15 mouse cellular contexts compared by ENCODE assay signal in genomic region chr1:183504103-183504841, GRCm38 (mm10).
DNase-seq lines count a peak whose midpoint lies in the region; ATAC-seq and TF ChIP-seq lines count a peak whose summit lies in the region.
"Had no signal": no experiment of that assay in that cellular context is flagged by ENCODE, and none has a peak within 500 bp of the region (broad histone marks: within the 10 kb centered on the region; RNA-seq: fewer than 3 reads in every experiment).

No protein-coding gene starts in this region.

- H3K27me3 ChIP-seq in neural tube, embryonic 12.5 days (replicated peaks), result no peaks in the 10 kb centered on the region
- H3K27me3 ChIP-seq in neural tube, embryonic 15.5 days (replicated peaks), result no peaks in the 10 kb centered on the region
- H3K27me3 ChIP-seq in hindbrain, embryonic 12.5 days, result no peaks in the 10 kb centered on the region
- H3K27me3 ChIP-seq in liver, postnatal 0 days (ENCODE audit: insufficient read depth, low read length), result no peaks in the 10 kb centered on the region
- H3K27me3 ChIP-seq: CH12.LX; liver, embryonic 13.5 days had no signal

- H3K36me3 ChIP-seq in neural tube, embryonic 12.5 days, result no peaks in the 10 kb centered on the region
- H3K36me3 ChIP-seq in neural tube, embryonic 15.5 days, result no peaks in the 10 kb centered on the region
- H3K36me3 ChIP-seq in hindbrain, embryonic 12.5 days, result no peaks in the 10 kb centered on the region
- no peaks in the 10 kb centered on the region for H3K36me3 ChIP-seq in liver, postnatal 0 days (replicated peaks; ENCODE audit: insufficient read depth, low read length)
- H3K36me3 ChIP-seq: liver, embryonic 13.5 days had no signal

- 66% methylated on average over 14 of the region's 14 CpGs for WGBS in neural tube, embryonic 12.5 days
- 52% methylated on average over 14 of the region's 14 CpGs for WGBS in neural tube, embryonic 15.5 days
- WGBS in hindbrain, embryonic 12.5 days, result 64% methylated on average over 14 of the region's 14 CpGs
- 85% methylated on average over 14 of the region's 14 CpGs for WGBS in liver, postnatal 0 days (ENCODE audit: insufficient replicate concordance)

- peak overlapping the region; percentile 12; the same call in 1 of the 2 replicates for H3K27ac ChIP-seq in neural tube, embryonic 12.5 days
- no peak overlapping the region for H3K27ac ChIP-seq in neural tube, embryonic 15.5 days (replicated peaks)
- H3K27ac ChIP-seq in hindbrain, embryonic 12.5 days, result peak overlapping the region; percentile 25
- H3K27ac ChIP-seq in liver, postnatal 0 days (ENCODE audit: low read depth), result no peak overlapping the region
- H3K27ac ChIP-seq: kidney, postnatal 0 days; liver, embryonic 13.5 days had no signal

- peak; percentile 86 for ATAC-seq in neural tube, embryonic 12.5 days (ENCODE audit: low FRiP score, low read depth)
- no peak for ATAC-seq in neural tube, embryonic 15.5 days (ENCODE audit: low FRiP score)
- ATAC-seq in hindbrain, embryonic 12.5 days (ENCODE audit: low FRiP score), result peak; percentile 85
- no peak for ATAC-seq in liver, postnatal 0 days

- peak; percentile 24 for DNase-seq in embryo, embryonic 11 days
- no peak for DNase-seq in embryo, embryonic 9.5 days (ENCODE audit: extremely low spot score)
- DNase-seq in skeletal muscle tissue, adult 2 months (ENCODE audit: low read depth, low spot score), result peak; percentile 5
- DNase-seq in liver, postnatal 0 days, result no peak
- DNase-seq in urinary bladder, postnatal 25 days (ENCODE audit: low spot score), result no peak
- DNase-seq: heart, adult 18-20 months; liver, embryonic 13.5 days; lung, postnatal 14 days; thymus, postnatal 36 days had no signal

- no peak overlapping the region for H3K4me3 ChIP-seq in neural tube, embryonic 12.5 days
- no peak overlapping the region for H3K4me3 ChIP-seq in neural tube, embryonic 15.5 days (replicated peaks)
- no peak overlapping the region for H3K4me3 ChIP-seq in hindbrain, embryonic 12.5 days
- H3K4me3 ChIP-seq in liver, postnatal 0 days (ENCODE audit: low read depth, low read length), result no peak overlapping the region
- H3K4me3 ChIP-seq: erythroblast, embryonic 14.5 days; liver, embryonic 13.5 days had no signal

- no peak for TF ChIP-seq EP300 in liver, postnatal 0 days (IDR thresholded peaks at IDR 0.05; ENCODE audit: low read depth)

- no peak overlapping the region for H3K9ac ChIP-seq in neural tube, embryonic 12.5 days
- no peak overlapping the region for H3K9ac ChIP-seq in neural tube, embryonic 15.5 days (replicated peaks)
- no peak overlapping the region for H3K9ac ChIP-seq in hindbrain, embryonic 12.5 days
- H3K9ac ChIP-seq in liver, postnatal 0 days (replicated peaks), result no peak overlapping the region
- H3K9ac ChIP-seq: liver, embryonic 13.5 days had no signal

- no peak overlapping the region for H3K4me2 ChIP-seq in neural tube, embryonic 12.5 days (replicated peaks)
- H3K4me2 ChIP-seq in neural tube, embryonic 15.5 days, result no peak overlapping the region
- H3K4me2 ChIP-seq in hindbrain, embryonic 12.5 days (replicated peaks), result no peak overlapping the region
- H3K4me2 ChIP-seq in liver, postnatal 0 days (ENCODE audit: low read depth, low read length), result no peak overlapping the region
- H3K4me2 ChIP-seq: liver, embryonic 13.5 days had no signal

- no peak for TF ChIP-seq CTCF in liver, postnatal 0 days (IDR thresholded peaks at IDR 0.05; ENCODE audit: low read depth)

- no peaks in the 10 kb centered on the region for H3K9me3 ChIP-seq in neural tube, embryonic 12.5 days
- no peaks in the 10 kb centered on the region for H3K9me3 ChIP-seq in neural tube, embryonic 15.5 days (replicated peaks)
- H3K9me3 ChIP-seq in hindbrain, embryonic 12.5 days (replicated peaks), result no peaks in the 10 kb centered on the region
- no peaks in the 10 kb centered on the region for H3K9me3 ChIP-seq in liver, postnatal 0 days (ENCODE audit: low read length)
- H3K9me3 ChIP-seq: liver, embryonic 13.5 days had no signal

- no peaks in the 10 kb centered on the region for H3K4me1 ChIP-seq in neural tube, embryonic 12.5 days
- H3K4me1 ChIP-seq in neural tube, embryonic 15.5 days, result no peaks in the 10 kb centered on the region
- H3K4me1 ChIP-seq in hindbrain, embryonic 12.5 days, result peaks cover 5% of the 10 kb centered on the region
- no peaks in the 10 kb centered on the region for H3K4me1 ChIP-seq in liver, postnatal 0 days (ENCODE audit: insufficient read depth)
- H3K4me1 ChIP-seq: liver, embryonic 13.5 days had no signal

Comparison
In these comparisons a context has a peak if more than half of its experiments do, and no peak if none do; other contexts are left out.
1. DNase-seq: peak in embryo, embryonic 11 days (single experiment) and skeletal muscle tissue, adult 2 months (single experiment); none in embryo, embryonic 9.5 days (single experiment), liver, postnatal 0 days (single experiment) and urinary bladder, postnatal 25 days (single experiment).
2. ATAC-seq: peak in neural tube, embryonic 12.5 days (single experiment) and hindbrain, embryonic 12.5 days (single experiment); none in neural tube, embryonic 15.5 days (single experiment) and liver, postnatal 0 days (single experiment).
3. H3K27ac ChIP-seq: peak in neural tube, embryonic 12.5 days (single experiment) and hindbrain, embryonic 12.5 days (single experiment); none in neural tube, embryonic 15.5 days (single experiment) and liver, postnatal 0 days (single experiment).